Mouse (Mus musculus): ENCODE measurements around the gene Gm36176.

Gene Gm36176

DNA sequence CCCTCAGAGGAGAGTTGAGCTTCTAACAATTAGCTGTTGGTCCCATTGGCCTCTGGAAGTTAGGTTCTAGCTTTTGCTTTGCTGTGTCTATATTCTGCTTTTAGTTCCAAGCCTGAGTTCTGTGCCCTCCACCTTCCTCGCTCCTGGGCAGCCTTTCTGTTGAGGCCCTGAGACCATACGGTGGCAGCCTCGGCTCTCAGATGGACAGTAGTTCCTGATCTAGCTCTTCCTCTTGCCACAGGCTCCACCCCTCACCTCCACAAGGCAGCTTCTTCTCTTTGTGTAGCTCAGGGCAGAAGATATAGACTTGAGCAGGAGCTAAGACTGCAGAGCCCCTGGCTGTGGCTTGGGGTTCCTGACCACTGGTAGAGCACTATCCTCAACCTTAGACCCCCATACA lies 33.7 kb downstream of the Gm36176 start:
- no peak for DNase-seq (ENCODE audit: low read depth, low spot score)

DNA sequence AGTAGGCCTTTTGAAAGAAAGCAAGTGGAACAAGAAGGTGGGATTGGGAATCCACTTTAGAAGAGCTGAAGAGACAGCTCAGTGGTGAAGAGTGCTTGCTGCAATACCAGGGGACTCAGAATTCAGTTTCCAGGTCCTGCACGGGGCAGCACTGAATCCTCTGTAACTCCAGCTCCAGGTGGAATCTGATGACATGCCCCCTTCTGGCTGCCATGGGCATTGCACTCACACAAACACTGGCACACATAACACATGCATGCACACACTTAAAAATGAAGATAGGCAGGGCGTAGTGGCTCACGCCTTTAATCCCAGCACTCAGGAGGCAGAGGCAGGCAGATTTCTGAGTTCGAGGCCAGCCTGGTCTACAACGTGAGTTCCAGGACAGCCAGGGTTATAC lies 36.0 kb downstream of the Gm36176 start:
- DNase-seq (ENCODE audit: low read depth, low spot score) = no peak

DNA sequence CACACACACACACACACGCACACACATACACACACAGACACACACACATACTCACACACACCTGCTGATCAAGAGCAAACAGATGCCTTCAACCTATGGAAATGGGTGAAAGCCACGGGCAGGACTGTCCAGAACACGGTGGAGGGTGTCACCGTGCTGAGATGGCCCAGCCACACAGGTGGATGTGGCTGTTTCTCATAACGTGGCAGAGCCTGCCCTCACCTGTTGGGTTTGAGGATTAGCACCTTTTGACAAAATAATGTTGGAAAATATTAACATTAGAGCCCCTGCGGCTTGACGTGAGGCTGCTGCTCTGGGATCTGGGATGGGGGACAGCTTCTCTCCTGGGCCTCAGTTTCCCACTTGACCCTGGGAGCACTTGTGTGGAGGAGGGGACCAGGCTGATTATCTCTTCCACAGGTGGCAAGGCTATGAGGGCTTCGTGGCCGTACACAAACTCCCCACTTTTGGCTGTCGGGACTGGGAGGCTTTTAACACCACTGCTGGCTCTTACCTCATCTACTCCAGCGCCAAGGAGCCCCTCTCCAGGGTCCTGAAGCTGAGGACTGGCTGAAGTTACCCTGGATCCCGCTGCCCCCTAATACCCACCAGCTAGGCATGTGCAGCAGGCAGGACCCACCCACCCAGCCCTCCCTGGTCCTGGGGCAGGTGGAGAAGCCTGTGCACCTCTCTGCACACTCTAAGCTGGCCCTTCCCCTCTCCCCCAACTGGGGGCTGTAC lies 39.6 kb downstream of the Gm36176 start:
- no peak for DNase-seq (ENCODE audit: low read depth, low spot score)

DNA sequence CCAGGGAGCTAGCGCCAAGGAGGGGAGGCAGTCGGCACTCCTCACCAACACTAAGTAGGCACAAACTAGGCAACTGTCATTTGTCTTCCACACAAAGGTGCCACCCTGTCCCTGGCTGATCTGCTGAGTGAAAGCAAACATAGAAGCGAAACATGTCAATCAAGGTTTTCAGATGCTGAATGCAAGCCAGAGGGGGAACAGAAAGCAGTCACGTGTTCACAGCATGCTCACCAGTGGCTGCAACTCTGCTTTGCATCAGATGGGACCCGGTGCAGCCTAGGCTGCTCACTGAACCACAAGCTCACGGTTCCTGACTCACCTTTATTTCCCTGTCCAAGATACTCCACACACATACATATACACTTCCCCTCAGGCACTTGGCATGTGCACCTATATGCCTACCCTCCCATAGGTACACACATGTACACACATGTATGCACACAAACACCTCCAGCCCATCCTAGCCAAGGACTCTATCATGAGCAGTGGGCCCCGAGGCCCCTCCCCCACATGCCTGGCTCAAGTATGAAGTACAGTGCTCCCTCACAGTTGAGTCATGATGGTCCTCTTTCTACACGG lies 44.5 kb downstream of the Gm36176 start:
- DNase-seq (ENCODE audit: low read depth, low spot score) = no peak

DNA sequence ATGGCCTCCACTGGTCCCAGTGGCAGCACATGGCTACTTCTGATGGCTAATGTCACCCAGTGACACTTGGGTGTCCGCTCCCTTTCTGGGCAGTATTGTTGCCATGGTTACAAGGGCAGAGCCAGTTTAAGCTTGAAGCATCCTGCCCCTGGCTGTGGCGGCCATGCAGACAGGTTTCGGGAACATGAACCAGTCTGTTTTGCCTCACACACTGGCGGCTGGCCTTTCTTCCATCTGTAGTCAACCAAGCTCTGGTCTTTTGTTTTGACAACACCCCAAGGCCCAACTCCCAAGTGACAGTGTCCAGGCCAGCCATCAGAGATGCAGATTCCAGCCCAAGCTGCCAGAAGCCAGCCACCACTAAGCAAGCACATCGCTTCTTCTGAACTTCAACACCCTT lies 49.0 kb downstream of the Gm36176 start:
- no peak for DNase-seq (ENCODE audit: low read depth, low spot score)
